Mouse (Mus musculus): ENCODE results near the gene Leap2. TPM values are rescaled to one million over a fixed set of nuclear protein-coding genes. Genes with fewer than 3 reads are reported as not detected.

Leap2 gene
- polyA plus RNA-seq (2012; rRNA removed): 74.6 and 101 TPM in 2 replicates

GRCm38 (mm10) chr11:53423036-53423435 is at the start of gene Leap2:
Gene Leap2, minus strand, starts transcription at chr11:53423170.

GRCm38 (mm10) chr11:53469968-53470695 is 47.2 kb upstream of the Leap2 start, which contains the start of gene Gm9837:
Gene Gm9837, minus strand, starts transcription at chr11:53470479.

GRCm38 (mm10) chr11:53456474-53457371 is 33.8 kb upstream of the Leap2 start, which contains the start of the genes Gm10447 and Shroom1:
Gene Gm10447, minus strand, starts transcription at chr11:53457110.
Gene Shroom1, plus strand, starts transcription at chr11:53457205.

GRCm38 (mm10) chr11:53430670-53431346 is 7.8 kb upstream of the Leap2 start, which contains the start of the genes Uqcrq and Gdf9:
Gene Uqcrq, minus strand, starts transcription at chr11:53430831.
Gene Gdf9, plus strand, starts transcription at chr11:53431023.

Other genes starting within 250 kb of the Leap2 start
- gene Hspa4, start 122.7 kb downstream of the Leap2 start, polyA plus RNA-seq (2012; rRNA removed): 19.8 and 20.3 TPM in 2 replicates
- gene Zcchc10, start 98.5 kb downstream of the Leap2 start, polyA plus RNA-seq (2012; rRNA removed): 5.4 TPM in 2 replicates
- 6.2 and 6.4 TPM in 2 replicates for gene Aff4, start 72.3 kb downstream of the Leap2 start, polyA plus RNA-seq (2012; rRNA removed)
- 395 and 408 TPM in 2 replicates for gene Uqcrq, start 7.7 kb upstream of the Leap2 start, polyA plus RNA-seq (2012; rRNA removed)
- 0.26 and 0.31 TPM in 2 replicates for gene Gdf9, start 7.9 kb upstream of the Leap2 start, polyA plus RNA-seq (2012; rRNA removed)
- gene Gm10447, start 33.9 kb upstream of the Leap2 start, polyA plus RNA-seq (2012; rRNA removed): 0.42 and 0.60 TPM in 2 replicates
- 6.0 and 7.0 TPM in 2 replicates for gene Shroom1, start 34.0 kb upstream of the Leap2 start, polyA plus RNA-seq (2012; rRNA removed)
- not detected in 2 replicates for gene Gm9837, start 47.3 kb upstream of the Leap2 start, polyA plus RNA-seq (2012; rRNA removed)
- gene Gm9945, start 57.0 kb upstream of the Leap2 start, polyA plus RNA-seq (2012; rRNA removed): 0.07 and 0.10 TPM in 2 replicates
- 9.6 and 11.0 TPM in 2 replicates for gene Sowaha, start 57.1 kb upstream of the Leap2 start, polyA plus RNA-seq (2012; rRNA removed)
- 12.5 and 15.9 TPM in 2 replicates for gene Sept8, start 96.1 kb upstream of the Leap2 start, polyA plus RNA-seq (2012; rRNA removed)
- 2.9 and 3.1 TPM in 2 replicates for gene Kif3a, start 144.2 kb upstream of the Leap2 start, polyA plus RNA-seq (2012; rRNA removed)
- 0.18 and 0.30 TPM in 2 replicates for gene Il4, start 195.5 kb upstream of the Leap2 start, polyA plus RNA-seq (2012; rRNA removed)
- not detected in 2 replicates for gene Il13, start 211.5 kb upstream of the Leap2 start, polyA plus RNA-seq (2012; rRNA removed)